Mouse (Mus musculus): ENCODE measurements at regions not wholly inside any gene's neighbourhood (a gene's known extent, or its start where the extent isn't known, plus 50 kb on each side); places are given as distances from the start of the nearest gene placed in this dataset.
"Not testable (repeated sequence)": the region's sequence is repeated elsewhere in the genome, so short reads cannot be mapped to it uniquely, and the experiment has no call there.

DNA sequence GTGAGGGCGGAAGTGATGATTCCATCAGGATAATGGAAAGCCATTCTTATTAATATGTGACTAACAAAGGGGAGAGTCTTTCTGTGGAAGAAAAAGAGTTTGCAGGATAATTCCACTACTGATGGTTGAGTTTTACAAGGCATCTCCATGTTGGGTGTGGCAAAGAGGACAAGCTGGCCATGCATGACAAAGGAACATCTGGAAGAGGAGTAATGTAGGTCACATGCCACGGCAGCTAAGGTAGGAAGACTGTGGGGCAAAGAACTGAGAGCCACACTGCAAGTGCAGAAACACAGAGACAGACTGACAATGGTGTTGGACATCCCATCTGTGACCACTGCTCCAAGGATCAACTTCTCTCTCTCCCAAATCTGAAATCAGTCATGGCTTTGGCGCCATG is 196.4 kb upstream of the Gdi2 start:
- intact Hi-C loops (cut with DNase I): no loop called here

DNA sequence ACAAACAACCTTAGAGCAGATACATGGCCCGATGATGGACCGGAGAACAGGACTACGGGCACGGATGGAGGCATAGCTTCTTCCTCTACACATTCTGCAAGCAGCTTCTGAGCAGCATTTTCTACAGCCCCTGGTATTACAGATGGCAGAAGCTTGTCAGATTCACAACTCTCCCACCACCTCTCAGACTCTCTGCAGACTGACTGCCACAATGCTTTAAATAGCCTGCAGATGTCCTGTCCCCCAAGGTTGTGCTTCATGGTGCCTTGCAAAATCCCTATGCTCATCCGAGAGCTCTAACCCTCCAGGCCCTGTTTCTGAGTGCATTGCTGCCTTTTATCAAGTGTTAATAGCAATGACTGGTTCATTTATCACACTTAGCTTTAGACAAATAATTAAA is 194.3 kb upstream of the Gdi2 start:
- intact Hi-C loops (cut with DNase I): no loop called here
- DNase-seq (ENCODE audit: low spot score): no peak

More for the DNA sequence above, 196.4 kb upstream of the Gdi2 start:
- DNase-seq (ENCODE audit: low spot score): no peak

DNA sequence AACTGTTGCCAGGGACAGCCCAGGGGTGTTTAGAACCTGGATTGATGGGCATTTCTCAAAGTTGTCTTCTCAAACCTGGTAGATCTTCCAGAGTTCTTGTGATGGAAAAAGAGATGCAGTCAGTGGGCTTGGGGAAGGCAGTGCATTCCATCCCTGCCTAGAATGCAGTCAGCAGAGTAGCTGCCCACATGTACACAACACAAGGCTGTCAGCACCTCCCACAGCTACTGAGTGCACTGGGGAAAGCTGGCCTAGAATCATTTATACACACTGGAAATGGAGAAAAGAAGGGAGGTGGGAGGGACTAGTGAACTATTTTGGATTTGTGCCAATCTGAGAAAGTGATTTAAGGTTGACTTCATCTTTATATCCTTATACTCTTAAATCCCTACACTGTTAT is 183.0 kb upstream of the Gdi2 start:
- intact Hi-C loops (cut with DNase I); DNase-seq (ENCODE audit: low spot score): not testable (repeated sequence)

DNA sequence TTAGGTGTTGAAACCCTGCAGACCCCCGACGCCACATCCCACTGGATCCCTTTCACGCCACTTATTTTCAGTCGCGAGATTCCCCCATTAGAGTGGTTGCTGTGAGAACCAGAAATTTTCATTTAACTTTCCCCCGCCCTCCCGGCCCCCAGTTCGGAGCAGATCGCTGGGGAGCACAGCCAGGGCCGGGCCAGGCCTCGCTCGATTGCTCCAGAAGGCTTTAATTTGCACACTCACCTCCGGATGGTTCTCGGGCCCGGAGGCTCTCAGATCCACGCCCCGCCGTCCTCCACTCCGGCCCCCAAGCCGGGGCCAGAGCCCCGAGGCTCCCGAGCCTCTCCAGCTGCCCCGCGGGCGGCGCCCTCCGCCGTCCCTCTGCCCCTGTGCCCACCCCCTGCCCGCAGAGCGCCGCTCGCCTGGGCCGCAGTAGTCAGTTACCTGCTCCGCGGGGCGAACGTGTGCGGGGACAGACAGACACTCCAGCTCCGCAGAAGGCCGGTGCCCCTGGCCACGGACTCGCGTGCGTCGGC is 179.7 kb upstream of the Gdi2 start:
- no peak for DNase-seq (ENCODE audit: low spot score)
- intact Hi-C loops (cut with DNase I): no loop called here

DNA sequence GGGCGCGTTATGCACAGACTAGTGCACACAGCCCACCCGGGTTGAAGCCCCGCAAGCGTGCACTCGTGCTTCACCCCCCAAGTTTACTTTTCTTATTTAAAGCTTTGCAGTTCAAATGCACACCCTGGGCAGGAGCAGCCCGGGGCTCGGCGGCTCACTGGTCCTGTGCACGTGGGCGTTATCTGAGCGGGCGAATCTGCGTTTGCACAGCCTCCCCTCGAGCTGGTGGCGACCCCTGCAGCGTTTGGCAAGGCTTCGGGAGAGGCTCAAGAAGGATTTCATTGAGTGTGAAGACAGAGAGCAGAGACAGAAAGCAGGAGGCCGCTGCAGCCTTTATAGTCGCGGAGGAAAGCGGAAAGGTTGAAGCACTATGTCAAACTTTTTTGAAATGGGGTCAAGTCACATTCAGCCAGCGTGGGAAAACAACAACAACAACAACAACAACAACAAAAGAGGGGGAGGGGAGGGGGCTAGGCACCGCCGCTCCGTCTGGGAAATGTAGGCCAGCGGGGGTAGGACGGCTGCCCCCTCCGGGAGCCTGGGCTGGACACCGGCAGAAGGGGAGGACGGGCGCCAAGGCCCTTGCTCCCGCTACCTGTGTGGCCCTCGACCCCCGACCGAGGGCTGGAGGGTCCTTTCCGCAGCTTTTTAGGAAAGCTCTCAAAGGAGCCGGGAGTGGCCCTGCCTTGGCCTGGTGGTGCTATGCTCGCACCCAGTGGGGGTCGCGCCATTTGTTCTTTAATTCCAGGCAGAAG is 178.7 kb upstream of the Gdi2 start:
- DNase-seq (ENCODE audit: low spot score): no peak

DNA sequence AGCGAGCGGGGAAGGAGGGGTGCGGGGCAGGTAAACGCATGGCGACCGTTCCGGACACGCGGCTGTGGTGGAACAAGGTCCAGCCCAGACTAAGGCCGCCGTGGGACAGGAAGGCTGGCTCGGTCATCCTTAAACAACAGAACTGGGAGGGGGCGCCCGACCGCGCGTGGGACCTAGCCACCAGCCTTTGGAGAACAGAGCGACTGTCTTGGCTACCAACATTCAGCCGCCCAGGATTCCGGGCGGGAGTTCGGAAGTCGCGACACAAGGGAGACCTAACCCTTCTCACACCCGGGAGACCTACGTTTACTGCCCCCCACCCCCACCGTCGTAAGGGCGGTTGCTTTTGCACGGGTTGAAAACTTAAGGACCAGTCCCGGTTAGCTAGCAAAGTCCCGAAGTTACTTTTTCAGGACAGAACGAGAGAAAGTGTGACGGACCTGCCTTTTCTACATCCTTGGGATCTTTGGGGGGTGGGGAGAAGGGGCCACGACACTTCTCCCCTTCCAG is 178.1 kb upstream of the Gdi2 start:
- intact Hi-C loops (cut with DNase I); DNase-seq (ENCODE audit: low spot score): not testable (repeated sequence)

More for the DNA sequence above, 178.7 kb upstream of the Gdi2 start:
- intact Hi-C loops (cut with DNase I): no loop called here

DNA sequence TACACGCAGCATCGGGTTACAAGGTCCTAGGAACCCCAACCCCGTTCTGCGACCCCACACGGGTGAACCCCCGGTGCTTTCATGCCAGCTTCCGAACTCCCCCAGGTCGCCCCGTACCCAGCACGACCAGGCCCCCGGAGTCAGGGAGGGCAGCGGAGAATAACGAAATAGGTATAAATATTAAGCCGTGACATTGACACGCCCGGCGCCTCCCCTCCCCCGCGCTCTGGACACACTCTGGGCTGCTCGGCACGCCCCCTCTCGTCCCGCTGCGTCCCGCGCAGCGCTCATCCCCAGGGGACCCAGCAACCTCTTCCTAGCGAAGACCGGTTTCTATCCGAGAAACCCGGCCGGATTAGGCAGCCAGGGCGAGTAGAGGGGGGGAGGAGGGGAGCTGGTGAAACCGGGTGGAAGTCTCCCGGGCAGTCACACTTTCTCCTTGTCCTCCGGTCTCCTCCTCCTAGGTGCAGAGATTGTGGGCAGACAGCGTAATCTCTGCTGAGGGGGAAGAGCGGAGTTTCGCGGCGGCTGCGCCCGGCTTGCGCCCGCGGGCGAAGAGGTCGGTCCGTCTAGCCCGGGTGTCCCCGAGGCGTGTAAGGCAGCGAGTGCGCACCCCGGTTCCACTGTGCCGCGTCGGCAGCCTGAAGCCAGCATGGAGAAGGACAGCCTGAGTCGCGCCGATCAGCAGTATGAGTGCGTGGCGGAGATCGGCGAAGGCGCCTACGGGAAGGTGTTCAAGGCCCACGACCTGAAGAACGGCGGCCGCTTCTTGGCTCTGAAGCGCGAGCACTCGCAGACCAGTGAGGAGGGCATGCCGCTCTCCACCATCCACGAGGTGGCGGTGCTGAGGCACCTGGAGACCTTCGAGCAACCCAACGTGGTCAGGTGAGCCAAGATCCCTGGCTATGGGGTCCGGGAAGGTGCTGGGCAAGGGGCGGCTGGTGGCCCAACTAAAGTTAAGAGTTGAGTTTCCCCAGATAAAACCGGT is 177.1 kb upstream of the Gdi2 start:
- intact Hi-C loops (cut with DNase I): no loop called here
- no peak for DNase-seq (ENCODE audit: low spot score)

DNA sequence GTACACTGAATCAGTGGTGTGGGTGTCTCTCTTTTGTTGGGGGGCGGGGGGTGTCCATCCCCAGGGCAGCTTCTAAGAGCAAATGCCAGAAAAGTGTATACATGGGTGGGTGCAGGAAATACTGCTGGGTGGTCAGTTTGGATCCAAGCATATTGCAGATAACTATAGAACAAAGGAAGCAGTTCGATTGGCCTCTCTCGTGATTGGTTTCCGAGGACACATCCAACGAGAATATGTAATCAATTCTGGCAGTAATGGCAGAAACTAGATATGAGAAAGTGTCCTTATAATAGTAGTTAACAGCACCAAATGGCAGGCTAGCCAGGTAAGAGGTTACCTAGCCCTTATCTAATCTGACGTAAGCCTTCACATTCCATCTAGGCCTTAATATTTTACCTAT is 165.2 kb upstream of the Gdi2 start:
- no peak for DNase-seq (ENCODE audit: low spot score)
- intact Hi-C loops (cut with DNase I): no loop called here

DNA sequence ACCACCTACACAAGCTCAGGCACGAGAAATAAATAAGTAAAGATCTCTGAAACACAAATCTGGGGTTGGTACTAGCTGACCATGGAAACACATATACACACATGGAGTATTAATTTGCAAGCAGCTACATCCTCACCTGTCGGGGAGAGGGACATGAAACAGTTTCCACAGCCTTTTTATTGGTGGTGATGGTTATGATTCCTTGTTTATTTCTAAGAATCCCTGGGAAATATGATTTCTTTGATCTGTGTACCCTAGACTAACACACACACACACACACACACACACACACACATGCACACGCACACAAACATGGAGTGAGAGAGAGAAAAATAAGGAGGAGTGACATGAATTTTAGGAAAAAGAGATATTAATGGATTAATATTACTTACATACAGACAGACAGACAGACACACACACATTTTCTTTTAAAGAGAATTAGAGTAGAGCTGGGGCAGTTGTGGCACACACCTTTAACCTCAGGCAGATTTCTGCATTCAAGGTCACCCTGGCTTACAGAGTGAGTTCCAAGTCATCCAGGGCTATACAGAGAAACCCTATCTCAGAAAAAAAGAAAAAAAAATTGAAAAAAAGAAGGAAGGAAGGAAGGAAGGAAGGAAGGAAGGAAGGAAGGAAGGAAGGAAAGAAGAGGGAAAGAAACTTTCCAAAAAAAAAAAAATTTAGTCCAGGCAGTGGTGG is 164.2 kb upstream of the Gdi2 start:
- intact Hi-C loops (cut with DNase I); DNase-seq (ENCODE audit: low spot score): not testable (repeated sequence)

DNA sequence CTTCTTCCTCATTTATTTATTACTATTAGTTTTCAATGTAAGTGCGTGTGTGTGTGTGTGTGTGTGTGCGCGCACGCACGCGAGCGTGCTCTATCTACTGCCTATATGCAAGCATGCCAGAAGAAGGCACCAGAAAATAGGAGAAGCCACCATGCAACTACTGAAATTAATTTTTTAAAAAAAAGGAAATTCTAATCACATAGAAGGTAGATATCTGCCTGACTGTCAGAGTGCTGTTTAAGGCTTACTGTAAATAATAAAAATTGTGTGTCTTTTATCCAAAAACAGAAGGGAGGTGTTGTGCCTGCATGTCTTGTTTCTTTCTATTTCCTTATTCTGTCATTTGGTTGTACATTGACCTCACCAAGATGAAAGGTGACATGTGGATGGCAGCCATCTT is 163.1 kb upstream of the Gdi2 start:
- intact Hi-C loops (cut with DNase I): no loop called here
- no peak for DNase-seq (ENCODE audit: low spot score)

DNA sequence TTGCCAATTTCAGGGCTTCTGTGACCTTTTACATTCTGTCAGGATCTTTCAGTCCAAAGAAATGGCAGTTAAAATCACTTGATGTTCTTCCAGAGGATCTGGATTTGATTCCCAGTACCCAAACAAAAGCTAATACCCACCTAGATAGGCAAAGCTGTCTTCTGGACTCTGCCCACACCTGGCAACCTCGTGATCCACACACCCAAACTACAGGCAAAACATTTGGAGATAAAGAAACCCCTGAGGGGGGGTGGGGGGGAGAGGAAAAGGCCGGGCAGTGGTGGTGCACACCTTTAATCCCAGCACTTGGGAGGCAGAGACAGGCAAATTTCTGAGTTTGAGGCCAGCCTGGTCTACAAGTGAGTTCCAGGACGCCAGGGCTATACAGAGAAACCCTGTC is 160.1 kb upstream of the Gdi2 start:
- intact Hi-C loops (cut with DNase I); DNase-seq (ENCODE audit: low spot score): not testable (repeated sequence)

DNA sequence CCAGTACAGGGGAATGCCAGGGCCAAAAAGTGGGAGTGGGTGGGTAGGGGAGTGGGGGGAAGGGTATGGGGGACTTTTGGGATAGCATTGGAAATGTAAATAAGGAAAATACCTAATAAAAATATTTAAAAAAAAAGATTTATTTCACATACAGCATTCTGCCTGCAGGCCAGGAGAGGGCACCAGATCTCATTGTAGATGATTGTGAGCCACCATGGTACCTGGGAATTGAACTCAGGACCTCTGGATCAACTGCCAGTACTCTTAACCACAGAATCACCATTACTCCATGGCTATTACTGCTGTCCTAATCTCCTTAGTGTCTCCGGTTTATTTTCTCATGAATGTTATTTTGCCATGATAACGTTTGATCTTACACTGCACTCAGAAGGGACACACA is 132.1 kb upstream of the Gdi2 start:
- DNase-seq (ENCODE audit: low spot score): not testable (repeated sequence)
- intact Hi-C loops (cut with DNase I): loop anchor here (5.0 to 10.0 kb wide), 5 partner anchors 129 to 489 kb away; partner anchors contain the start of gene Gdi2

DNA sequence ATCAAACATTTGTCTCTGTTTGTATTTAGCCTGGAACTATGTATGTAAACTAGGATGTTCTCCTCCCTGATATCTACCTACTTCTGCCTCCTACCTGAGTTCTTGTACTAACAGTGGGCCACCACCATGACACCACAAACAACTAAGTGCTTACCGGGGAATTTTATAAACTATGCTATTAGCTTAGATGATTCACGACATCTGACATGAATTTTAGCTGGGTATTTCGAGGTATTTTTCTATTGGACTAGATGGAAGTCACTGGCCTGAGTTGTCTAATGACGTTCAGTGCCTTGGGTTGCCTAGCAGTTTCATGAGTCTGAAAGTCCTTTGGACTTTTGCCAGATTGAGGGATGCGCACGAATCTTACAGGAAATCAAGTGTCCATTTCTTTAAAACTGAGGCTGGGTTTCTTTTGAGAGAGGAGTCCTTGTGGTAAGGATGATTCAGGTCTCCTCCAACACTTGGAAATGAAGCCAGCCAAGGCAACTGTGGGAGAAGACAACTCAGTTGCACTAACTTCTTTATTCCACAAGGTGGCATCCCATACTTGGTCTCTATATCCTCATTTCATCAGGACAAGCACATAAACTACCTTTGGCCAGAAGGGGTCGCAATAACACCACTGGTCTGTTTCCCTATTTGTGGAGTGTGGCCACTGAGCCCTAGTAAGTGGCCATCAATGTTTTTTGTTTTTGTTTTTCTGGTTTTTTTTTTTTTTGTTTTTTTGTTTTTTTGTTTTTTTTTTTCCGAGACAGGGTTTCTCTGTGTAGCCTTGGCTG is 131.4 kb upstream of the Gdi2 start:
- intact Hi-C loops (cut with DNase I): loop anchor here (5.0 to 10.0 kb wide), 5 partner anchors 128 to 488 kb away; partner anchors contain the start of gene Gdi2
- DNase-seq (ENCODE audit: low spot score): peak; percentile 30

DNA sequence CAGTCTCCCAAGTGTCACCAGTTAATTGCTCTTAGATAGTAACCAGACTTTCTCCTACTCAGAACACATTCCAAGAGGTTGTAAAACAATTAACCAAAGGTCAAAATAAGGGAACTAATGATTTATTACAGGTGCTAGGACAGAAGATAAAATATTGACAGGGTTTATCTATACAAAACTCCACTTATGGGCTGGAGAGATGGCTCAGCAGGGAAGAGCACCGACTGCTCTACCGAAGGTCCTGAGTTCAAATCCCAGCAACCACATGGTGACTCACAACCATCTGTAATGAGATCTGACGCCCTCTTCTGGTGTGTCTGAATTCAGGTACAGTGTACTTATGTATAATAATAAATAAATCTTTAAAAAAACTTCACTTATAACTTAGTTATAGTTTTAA is 127.6 kb upstream of the Gdi2 start:
- DNase-seq (ENCODE audit: low spot score); intact Hi-C loops (cut with DNase I): not testable (repeated sequence)

DNA sequence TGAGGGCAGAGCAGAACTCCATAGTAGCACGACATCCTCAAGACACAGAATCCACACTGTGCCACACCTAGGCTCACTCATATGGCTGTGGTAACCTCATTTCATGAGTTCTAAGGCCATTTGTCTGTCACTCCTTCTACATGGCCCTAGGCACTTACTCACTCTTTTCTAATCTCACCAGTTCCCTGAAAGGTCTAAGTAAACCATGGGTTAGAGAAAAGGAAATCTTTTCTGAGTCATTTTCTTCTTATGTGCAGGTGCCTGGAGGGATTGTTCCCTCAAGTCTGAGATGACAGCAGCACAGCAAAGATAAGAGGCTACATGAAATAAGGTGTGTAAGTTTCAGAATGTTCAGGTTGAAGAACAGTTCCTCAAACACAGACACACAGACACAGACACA is 120.8 kb upstream of the Gdi2 start:
- no peak for DNase-seq (ENCODE audit: low spot score)
- intact Hi-C loops (cut with DNase I): no loop called here

DNA sequence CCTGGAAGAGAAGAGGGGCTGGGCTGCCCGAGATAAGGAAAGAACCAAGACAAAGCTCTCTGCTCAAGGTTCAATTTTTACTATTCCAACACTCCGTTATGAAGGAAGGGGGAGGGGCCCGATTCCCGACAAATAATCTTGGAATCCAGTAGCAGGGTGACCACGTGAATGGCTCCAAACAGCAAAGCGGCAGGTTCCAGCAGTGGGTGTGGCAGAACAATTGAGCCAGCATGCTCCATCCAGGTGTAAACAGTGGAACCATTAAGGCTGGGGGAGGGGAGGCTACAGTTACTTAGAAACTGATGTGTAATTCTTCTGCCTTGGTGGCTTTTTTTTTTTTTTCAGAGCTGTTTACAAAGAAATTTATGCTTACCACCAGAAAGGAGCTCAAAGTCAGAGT is 82.5 kb upstream of the Gdi2 start:
- intact Hi-C loops (cut with DNase I); DNase-seq (ENCODE audit: low spot score): not testable (repeated sequence)

DNA sequence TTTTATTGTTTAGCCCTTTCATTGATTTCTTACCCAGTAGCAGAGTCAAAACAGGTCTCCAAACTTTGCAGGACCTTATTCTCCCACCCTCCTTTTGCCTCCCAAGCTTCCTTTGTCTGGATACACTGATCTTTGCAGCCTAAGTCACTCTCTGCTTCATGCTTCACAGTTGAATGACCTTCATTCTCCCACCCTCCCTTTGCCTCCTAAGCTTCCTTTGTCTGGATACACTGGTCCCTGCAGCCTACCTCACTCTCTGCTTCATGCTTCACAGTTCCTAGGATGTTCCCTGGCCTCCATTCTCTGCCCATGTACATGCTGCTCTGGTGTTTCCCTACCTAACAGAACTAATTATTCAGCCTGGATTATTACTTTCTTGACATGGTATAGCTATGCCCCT is 61.0 kb upstream of the Gdi2 start:
- intact Hi-C loops (cut with DNase I): no loop called here
- no peak for DNase-seq (ENCODE audit: low spot score)

DNA sequence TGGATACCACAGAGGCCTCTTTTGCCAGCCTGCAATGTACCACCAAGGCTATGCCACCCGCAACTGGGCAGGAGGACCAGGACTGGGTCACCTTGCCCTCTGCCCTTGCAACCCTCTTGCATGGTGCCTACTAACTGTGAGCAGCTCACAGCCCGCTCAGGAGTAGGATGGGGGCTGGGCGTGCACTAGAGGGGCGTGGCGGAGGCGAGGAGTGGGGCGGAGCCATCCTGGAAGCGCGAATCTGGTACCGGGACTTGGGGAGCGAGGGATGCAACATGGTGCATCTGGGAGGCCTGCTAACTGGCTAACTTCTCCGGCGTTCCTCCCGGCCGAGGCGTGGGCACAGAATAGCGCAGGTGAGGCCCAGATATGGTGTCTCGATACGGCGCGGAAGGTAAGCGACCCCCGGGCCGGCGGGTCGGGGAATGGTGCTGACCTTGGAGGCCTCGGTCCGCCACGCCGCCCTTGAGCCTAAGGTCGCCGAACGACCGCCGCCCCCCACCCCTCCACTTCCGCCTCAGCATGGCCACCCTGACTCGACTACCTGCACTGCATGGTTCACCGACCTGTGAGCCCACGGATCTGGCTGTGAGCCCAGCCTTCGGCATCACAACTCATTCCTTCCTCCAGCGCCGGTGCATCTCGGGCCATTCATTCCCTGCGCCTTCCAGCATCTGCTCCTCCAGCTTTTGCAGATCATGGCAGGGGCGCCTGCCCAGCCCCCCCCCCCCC is 59.7 kb upstream of the Gdi2 start:
- intact Hi-C loops (cut with DNase I): no loop called here
- DNase-seq (ENCODE audit: low spot score): no peak
